Mouse (Mus musculus) telencephalon, adult 2 months (tissue): ENCODE measurements at regions not wholly inside any gene's neighbourhood (a gene's known extent, or its start where the extent isn't known, plus 50 kb on each side); places are given as distances from the start of the nearest gene placed in this dataset.
"Not testable (repeated sequence)": the region's sequence is repeated elsewhere in the genome, so short reads cannot be mapped to it uniquely, and the experiment has no call there.

Experiments
- DNase-seq: peaks from one replicate; pipeline ENCODE4 v3.0.0-alpha.2; 2011; ENCODE audit warnings: low read depth, low spot score

DNA sequence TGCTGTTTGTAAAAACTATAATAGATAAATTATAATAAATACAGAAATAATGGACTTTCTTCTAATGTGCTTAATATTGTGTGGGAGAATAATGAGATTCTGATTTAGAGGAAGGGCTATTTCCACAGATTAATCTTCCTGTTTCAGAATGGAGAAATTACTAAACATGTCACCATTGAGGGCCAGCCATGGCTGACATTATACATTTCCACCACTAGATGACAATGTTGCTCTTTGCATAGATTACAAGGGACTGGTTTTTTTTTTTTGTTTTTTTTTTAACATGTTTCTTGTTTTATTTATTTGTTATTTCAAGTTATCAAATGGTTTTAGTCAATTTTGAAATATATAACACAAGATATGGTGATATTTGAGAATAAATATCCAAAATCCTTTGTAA lies 435.6 kb upstream of the Klhl1 start:
- DNase-seq = peak; percentile 9

DNA sequence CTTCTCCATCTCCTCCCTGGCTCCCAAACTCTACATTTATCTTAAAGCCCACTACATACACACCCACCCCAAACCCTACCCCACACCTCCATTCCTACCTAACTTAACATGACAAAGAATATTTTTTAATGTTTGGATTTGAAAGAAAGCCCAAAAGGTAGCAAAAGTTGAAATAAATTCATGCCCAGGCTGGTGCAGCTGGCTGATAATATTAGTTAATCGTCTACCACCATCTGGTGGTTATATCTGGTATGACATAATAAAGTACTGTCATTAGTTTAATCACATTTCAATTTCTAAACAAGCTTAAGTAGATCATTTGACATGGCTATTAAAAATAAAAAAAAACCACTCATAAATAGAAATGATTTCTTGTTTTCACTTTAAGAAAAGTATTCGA lies 389.8 kb upstream of the Klhl1 start:
- DNase-seq = peak; percentile 4

DNA sequence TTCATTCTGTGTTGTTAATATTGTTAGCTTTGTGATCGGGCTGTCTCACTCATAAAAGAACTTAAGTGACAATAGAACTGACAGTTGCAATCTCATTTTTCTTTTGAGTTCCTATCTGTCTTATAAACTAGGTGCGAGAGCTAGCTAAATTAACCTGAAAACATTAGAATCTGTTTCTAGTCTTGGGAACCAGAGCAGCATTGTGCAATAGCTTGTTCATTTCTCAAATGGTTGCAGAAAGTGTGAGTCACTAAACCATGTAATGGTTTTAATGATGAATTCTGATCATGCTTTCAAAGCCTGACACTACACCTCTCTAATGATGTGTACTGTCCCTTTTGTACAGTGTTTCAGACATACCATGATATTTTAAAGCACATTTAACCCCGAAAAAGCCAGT lies 360.8 kb upstream of the Klhl1 start:
- no peak for DNase-seq

DNA sequence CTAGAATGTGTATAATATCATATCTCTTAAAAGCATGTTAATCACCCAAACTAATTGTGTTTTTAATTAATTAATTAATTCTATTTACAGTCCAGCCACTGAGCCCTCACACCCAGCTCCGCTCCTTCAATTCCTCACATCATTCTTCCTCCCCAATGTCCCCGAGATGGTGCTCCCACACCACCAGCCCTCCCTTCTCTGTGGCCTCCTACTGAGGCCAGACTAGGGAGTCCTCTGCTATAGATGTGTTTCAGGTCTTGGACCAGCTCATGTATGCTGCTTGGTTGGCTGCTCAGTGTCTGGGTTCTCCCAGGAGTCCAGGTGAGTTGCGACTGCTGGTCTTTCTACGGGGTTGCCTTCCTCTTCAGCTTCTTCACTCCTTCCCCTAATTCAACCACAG lies 353.1 kb upstream of the Klhl1 start:
- no peak for DNase-seq

DNA sequence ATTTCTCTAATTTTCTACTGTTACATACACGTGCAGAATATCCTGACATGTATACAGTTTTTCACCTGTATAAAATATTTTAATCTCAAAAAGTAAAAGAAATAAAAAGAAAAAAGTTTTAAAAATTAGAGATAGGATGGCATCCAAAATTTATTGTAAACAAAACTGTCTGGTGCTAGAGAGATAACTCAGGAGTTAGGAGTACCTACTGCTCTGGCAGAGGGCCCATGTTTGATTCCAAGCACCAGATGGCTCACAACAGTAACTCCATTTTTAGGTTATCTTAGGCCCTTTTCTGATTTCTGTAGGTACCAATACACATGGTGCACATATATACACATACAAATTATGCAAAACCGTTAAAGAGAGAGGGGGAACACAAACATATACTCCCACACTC lies 320.0 kb upstream of the Klhl1 start:
- no peak for DNase-seq

DNA sequence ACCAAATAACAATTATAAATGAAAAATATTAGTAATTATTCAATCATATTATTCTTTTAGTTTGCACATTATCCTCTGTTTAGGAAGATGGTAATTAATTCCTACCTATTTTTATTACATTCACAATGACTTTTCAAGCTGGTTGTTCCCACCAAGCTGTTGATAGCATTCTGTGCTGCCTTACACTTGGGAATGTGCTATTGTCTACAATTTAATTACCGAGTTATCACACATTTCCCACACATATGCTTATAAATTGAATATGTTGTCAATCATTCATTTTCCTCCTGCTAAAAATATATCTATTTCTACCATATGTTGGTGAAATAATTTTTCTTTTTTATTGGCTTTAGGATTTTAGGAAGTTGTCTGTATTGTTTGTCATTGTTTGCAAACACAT lies 306.2 kb upstream of the Klhl1 start:
- no peak for DNase-seq

DNA sequence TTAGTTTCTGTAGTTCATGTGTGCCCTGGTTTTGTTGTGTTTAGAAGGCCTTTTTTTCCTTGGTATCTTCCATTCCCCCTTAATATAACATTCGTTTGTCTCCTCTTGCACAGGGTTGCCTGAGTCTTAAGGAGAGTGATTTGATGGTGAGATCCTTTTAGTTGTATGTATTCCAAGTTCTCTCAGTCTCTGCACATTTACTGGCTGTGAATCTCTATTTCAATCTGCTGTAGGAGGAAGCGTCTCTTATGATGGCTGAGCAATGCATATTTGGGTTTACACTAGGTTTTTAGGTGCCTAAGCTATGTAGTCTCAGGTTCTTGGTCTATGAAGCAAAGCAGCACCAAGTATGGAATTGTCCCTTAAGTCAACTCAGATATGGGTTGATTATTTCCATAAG lies 296.8 kb upstream of the Klhl1 start:
- no peak for DNase-seq

DNA sequence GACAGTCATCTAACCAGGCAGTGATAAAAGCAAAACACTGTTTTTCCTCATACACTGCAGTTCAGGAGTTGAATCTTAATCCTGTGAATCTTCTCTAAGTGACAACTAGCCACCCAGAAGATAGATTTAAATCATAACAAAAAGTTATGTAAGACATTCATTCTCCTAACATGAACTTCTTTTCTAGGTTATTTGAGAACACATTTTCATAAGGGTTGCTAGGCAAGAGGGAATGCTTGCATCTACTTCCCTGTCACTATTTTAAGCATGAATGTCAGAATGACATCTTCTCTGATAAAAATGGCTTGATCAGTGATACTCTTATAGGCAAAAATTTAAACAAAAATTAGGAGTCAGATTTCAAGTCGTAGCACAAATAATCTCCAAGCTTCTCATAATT lies 286.4 kb upstream of the Klhl1 start:
- DNase-seq = no peak

DNA sequence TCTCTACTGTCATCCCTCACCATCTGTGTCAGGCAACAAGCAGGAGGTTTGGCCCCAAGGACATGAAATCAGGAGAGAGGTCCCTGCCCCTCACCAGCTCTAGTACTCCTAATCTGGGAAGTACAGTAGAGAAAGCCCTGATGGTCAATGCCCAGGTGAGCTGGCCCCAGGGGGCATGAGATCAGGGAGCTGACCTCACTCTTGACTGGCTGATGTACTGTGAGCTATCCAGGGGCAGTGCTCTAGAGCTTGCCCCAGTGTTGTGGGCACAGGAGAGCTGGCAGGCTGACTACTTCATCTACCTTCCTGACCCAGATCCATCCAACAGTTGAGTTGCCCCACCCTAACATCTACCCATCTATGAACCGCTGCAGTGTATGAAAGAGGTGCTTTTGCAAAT lies 275.9 kb upstream of the Klhl1 start:
- no peak for DNase-seq

DNA sequence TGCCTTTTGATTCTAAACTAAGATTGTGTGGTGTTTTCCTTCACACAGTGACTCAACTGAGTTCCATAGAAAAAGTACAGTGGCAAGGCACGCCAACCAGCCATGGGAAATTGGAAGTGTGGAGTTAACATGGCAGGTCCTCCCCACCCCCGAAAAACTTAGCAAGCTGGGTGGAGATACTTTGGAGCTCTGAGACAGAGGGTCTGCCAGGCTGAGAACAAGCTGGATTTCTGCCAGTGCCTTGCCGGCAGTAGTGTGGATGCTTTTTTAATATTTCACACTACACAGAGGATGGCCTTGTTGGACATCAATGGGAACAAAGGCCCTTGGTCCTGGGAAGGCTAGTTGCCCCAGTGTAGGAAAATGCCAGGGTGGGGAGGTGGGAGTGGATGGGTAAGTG lies 269.0 kb upstream of the Klhl1 start:
- DNase-seq = no peak

DNA sequence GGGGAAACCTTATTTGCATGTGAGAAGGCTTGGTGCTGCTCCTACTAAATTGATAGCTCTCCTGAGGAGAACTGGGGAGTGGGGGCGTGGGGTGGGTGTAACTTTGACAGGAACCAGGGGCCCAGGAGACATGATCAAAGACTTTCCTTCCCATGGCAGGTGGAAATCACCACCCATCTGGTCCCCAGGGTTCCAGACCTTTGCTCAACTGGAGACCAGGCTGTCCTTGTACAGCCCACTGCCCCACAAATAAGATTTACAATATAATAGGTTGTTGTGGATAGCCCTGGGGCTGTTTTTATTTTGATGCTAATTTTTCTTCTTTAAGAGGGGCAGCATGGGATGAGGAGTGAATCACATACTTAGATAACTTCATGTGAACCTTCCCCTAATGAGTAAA lies 268.4 kb upstream of the Klhl1 start:
- no peak for DNase-seq

DNA sequence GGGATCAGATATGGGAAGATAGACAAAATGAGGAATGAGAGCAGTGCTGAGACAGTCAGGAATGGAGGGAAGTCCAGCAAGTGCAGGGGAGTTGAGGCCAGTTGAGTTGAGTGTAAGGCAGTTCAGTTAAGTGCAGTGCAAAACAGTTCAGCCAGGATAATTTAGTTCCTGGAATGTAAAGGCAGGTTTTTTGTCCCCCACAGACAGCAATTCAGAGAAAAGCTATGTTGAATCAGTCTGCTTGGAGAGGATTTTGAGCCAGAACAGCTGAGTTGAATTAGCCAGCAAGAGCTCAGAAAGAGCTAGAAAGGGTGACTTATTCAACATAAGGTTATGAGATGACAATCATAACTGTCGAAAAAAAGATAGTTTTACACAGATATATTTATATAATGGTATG lies 256.9 kb upstream of the Klhl1 start:
- no peak for DNase-seq

DNA sequence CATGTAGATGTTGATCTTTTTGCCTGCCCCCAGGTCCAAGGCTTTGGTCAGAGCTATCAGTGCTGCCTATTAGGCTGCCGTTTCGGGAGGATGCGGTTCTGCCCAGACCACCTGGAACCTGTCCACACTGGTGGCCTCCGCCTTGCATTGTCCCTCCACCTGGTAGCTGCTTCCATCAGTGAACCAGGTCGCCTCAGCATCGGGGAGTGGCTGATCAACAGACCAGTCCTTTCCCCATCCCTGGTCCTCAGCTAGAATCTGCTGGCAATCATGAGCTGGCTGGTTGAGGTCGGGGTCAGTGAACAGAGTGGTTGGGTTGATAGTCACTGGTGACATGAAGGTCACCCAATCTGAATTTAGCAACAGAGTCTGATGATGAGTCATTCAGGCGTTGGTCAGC lies 241.7 kb upstream of the Klhl1 start:
- no peak for DNase-seq

DNA sequence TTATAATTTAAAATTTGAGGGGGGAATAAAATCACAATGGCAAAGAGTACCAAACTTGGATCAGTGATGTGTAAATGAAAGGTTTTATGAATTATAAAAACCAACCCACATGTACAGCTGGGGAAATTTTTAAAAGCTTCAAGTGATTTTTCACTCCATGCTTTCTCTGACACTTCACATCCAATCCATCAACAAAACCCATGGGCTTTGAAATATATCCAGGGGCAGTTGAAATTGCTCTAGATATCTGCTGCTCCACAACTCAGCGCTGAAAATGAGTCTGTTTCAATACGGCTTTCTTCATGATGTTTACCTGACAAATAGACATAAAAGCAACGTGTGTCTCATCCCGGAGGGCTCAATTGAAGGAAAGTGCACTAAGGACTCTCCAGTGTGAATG lies 214.3 kb upstream of the Klhl1 start:
- DNase-seq = no peak

DNA sequence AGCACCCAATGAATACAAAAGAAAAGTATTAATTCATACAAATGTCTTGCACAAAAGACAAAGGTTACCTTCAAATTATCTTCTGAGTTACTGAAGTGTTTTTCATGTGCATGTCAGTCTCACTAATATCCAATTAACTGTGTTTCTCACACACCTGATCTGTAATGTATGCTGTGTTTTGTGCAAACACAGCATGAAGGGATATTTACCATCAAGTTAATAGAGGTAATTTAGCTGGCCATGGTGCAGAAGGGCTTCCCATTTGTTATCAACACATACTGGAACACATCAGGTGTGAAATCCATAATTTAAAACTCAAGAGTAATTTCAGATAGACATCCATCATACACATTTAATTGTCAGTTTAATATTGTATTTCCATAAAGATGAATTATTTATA lies 178.2 kb upstream of the Klhl1 start:
- no peak for DNase-seq

DNA sequence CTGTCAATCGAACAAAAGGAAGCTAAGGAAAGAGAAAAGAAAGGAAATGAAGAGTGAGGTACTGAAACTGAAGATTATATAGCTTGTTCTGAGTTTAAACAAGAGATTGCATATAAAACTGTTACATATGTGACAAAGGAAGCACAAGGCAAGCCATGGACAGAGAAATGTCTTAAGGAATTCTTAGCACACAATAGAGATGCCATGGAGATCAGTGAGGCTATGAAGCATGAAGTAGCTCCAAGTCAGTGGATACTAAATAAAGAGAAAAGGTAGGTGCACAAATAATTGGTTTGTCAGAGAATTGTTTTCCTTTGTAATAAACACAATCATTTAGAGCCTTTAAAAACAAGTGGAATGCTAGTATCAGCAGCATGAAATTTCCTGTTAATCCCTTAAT lies 172.0 kb upstream of the Klhl1 start:
- no peak for DNase-seq

DNA sequence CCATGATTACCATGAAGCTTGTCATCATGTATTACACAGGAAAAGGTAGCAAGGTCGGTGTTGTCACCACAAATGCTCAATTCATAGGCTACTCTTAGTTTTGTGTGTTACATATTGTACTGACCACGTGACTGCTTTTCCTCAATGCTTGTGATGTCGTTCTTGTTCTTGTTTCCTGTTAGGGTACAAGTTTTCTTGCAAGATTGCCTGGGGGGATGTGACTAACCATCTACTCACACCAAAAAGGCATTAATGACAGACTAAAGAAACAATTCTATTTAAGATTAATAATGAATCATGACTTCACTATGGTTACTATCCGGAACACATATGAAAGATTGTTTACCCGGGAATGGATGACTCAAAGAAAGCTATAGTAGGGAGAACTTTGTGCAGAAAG lies 165.0 kb upstream of the Klhl1 start:
- no peak for DNase-seq

DNA sequence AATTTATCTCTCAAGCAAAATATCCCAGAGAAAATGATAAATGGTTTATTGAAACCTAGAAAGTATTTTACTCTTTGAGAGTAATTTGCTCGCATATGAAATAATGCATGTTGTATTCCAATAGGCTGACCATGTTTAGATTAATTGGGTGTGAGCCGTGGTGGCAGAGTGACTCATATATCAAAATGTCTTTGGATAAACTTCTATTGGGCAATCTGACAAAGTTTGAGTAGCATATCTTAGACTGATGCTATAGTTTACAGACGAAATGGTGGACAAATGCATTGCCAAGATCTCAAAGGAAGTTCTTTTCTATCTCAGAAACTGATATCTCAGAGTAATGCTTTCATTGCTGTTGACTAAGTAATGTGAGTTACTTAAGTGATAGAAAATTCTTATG lies 162.8 kb upstream of the Klhl1 start:
- no peak for DNase-seq

DNA sequence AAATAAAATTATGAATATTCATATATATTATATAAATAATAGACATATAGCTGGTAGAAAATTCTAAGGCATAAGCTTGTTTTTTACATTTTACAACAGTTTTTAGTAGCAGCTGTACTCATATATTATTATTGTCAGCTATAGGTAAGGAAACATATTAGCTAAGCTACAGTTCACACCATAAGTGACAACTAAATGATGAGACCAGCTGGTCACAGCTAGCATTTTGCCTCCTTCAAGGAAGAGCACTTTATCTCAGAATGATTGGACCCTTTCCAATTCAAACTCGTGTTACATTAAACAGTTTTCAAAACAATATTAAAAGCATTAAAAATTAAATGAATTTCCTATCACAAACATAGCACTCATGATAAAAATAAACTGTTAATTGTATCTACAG lies 157.3 kb upstream of the Klhl1 start:
- no peak for DNase-seq

DNA sequence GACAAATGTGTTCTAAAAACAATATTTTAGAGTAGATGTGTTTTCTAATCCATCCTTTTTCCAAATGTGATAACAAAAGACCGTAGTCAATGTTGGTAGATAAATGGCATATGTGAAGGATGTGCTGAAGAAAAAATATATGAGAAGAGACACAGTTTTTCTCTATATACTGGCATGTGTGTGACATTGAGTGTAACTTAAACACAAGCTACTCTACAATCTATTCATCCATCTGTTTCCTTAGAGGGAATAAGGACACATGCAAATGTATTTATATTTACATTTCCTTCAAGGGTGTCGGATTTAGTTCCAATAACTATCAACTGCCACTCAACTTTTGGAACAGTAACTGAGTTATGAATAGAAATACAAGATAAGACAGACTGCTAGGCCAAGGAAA lies 149.7 kb upstream of the Klhl1 start:
- no peak for DNase-seq

DNA sequence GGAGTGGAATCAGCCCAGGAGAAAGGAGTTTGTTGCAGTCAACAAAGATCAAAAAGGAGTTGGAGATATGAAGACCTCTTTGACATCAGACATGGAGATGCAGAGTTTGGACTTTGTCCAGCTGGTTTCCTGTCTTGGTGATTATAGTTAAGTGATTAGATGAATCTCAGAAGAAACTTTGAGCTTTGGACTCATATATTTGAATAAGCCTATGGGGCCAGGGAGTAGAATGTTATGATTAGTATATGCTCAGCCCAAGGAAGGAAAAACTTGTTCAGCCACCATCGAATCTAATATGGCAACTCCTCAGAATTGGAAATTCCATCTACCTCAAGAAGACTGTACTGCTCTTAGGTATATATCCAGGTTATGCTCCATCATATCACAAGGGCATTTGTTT lies 137.6 kb upstream of the Klhl1 start:
- no peak for DNase-seq

DNA sequence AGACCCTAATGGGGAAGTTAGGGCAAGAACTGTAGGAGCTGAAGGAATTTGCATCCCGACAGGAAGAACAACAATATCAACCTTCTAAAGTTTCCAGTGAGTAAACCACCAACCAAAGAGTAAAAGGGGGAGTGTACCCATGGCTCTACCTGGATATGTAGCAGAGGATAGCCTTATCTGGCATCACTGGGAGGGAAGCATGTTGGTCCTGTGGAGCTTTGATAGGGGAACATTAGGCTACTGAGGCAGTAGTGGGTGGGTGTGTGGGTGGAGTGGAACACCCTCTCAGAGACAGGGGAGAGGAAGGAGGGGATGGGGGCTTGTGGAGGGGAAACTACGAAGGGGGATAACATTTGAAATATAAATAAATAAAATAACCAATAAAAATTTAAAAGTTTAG lies 111.4 kb upstream of the Klhl1 start:
- DNase-seq = no peak

DNA sequence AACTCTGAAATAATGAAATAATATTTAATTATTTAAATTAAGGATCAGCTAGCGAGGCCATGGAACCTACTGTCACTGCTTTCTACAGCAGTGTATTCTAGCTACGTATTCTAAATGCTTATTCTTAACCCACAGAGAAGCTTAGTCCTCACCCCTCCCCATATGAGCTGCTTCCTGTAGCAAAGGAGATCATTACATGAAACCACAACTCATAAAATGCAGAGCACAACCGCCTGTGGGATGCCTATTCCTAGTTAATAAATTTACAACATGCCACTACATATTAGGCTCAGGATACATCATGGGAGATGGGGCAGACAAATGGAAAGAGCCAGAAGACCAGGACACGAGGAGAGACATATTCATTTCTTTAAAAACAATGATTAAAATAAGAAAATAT lies 87.8 kb upstream of the Klhl1 start:
- DNase-seq = no peak

DNA sequence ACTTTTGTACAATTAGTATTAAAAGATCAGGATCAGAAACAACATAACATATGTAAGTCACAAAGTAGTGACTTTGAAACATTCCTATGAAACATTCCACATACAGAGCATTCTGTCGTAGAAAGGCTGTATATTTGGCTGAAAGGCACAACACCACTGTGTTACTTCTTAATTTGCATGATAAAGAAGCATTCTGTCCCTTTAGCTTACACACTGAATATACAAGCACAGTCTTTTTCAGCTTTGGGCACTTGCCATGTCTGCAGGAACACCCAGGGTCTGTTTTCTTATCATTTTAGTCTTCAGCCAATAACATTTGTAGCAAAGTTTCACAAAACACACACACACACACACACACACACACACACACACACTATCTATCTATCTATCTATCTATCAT lies 82.2 kb upstream of the Klhl1 start:
- not testable (repeated sequence) for DNase-seq

DNA sequence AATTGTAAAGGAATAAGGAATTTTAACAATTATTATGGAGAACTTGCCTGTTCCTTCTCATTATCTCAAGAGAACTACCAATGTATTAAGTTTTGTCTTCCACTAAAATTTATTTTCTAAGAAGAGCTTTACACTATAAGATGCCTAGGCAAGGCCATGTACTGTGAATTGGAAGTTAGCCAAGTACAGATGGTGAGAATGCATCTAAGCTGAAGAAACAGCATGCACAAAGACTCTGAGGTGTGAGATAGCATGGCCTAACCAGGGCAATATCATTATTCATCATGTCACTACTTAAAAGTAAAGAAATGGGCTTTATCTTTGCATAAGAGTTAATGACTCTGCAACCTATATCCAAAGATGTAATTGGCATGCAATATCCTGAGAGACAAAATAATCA lies 73.1 kb upstream of the Klhl1 start:
- DNase-seq = no peak
